Mouse (Mus musculus) megakaryocyte, embryonic 14.5 days (primary cell): ENCODE data around the gene Cdca5. TPM values are rescaled to one million over a fixed set of nuclear protein-coding genes. Genes with fewer than 3 reads are reported as not detected.
A peak's percentile ranks its signal among the peaks of the same experiment; 100 is the strongest.

ENCODE experiments used
- H3K27me3 ChIP-seq: replicated peaks from 2 replicates; pipeline ENCODE3; 2012; ENCODE audit warnings: inconsistent platforms
- H3K36me3 ChIP-seq: replicated peaks from 2 replicates; pipeline ENCODE3; 2012; ENCODE audit warnings: low read length, inconsistent platforms, mixed read lengths
- H3K4me1 ChIP-seq: 2 replicates; pipeline ENCODE4 v1.6.1; 2012; ENCODE audit warnings: inconsistent platforms
- H3K4me3 ChIP-seq: replicated peaks from 2 replicates; pipeline ENCODE3; 2012; ENCODE audit warnings: moderate library complexity, mild to moderate bottlenecking, inconsistent platforms
- H3K9me3 ChIP-seq: 2 replicates; pipeline ENCODE4 v1.6.1; 2012; ENCODE audit warnings: inconsistent platforms
- FLI1 ChIP-seq: IDR thresholded peaks from 2 replicates; pipeline ENCODE4 v1.6.1; 2012; ENCODE audit warnings: low read length, inconsistent platforms, mixed read lengths
- GATA1 ChIP-seq: IDR thresholded peaks from 3 replicates; pipeline ENCODE4 v1.6.1; 2012; ENCODE audit warnings: mixed read lengths, low read length, inconsistent platforms, borderline replicate concordance
- polyA plus RNA-seq: library from polyadenylated mRNA; stranded (reverse); fragments of >175 nt; gene quantifications from 2 replicates; pipeline ENCODE4 v1.2.3, GENCODE M21; 2012; ENCODE audit warnings: low replicate concordance; ENCODE audit not compliant: insufficient read depth

Cdca5 gene
- polyA plus RNA-seq, 1 experiment, result 2.6 TPM

DNA sequence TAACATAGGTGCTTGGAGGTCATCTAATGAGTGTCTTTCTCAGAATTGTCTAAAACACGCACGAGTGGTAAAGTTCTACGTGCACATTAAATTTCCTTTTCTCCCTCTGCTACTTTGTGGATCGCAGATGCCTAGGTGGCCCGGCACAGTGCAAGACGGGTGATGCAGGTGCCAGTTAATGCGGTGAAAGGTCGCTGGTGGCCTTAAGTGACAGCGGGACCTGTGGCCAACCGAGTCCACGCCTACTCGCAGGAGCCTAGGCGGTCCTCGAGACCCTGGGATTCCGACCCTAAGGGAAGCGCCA, 55.5 kb downstream of the Cdca5 start:
- Histone ChIP-seq H3K27me3 (peaks cover 11% of the 10 kb centered on the region), H3K9me3 (no peaks in the 10 kb centered on the region), H3K4me1 (peaks cover 32% of the 10 kb centered on the region), H3K4me3 (peak overlapping the region; percentile 100), H3K36me3 (peaks cover 32% of the 10 kb centered on the region)
- TF ChIP-seq FLI1 (no peak), GATA1 (no peak)

DNA sequence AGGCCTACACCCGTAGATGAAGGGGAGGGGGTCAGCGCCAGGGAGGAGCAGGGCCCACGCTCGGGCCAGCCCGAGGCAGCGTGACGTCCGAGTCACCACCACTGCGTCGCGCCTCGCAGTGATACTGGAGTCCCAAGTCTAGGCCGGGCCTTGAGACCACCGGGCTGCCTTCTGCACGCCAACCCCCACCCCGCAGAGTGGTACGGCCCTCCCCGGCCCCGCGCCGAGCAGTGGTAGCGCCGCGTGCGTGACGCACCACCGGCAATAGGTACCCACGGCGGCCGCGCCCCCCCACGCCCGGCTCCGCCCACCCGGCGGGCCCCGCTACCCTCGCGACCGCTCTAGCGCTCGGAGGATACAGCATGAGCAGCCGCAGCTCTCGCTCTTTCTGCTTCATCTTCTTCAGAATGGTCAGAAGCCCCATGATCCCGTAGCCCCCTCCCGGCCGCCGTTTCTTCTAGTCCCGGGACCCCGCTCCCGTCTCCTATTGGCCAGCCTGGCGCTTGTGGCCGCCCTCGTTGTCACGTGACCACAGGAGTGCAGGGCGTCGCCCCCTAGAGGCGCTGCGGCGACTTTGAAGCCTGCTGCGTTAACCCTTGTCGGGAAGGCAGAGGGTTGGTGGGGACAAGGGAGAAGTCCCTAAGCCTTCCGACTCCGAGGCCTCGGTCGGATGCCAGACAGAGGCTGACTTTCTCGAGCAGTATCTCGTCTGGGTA, 56.1 kb downstream of the Cdca5 start, which contains the start of gene Batf2:
Gene Batf2, plus strand, starts transcription at position 306 of the 716 bp plus-strand sequence.
- Histone ChIP-seq H3K36me3 (peaks cover 27% of the 10 kb centered on the region), H3K4me3 (peak within 1 kb of the TSS; percentile 100), H3K9me3 (no peaks in the 10 kb centered on the region), H3K27me3 (peaks cover 14% of the 10 kb centered on the region), H3K4me1 (peaks cover 32% of the 10 kb centered on the region)
- TF ChIP-seq GATA1 (no peak), FLI1 (no peak)

DNA sequence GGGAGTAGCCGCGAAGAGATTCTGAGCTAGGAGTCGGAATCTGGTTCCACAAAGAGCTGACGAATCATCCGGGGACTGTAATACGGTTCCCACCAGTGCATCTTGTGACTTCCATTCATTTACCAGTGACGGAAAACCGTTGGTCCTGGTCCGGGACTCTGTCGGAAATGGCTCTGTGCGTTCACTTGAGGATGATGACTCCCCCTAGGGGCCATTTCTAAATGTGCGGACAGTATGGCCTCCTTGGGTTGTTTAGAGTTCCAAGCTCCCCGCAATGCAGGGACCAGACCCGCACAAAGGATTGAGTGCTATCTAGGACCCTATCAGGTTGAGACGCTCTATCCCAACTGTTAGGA, 56.6 kb downstream of the Cdca5 start, which contains the start of gene Arl2:
Gene Arl2, minus strand, starts transcription at position 155 of the 356 bp plus-strand sequence.
- Histone ChIP-seq H3K4me3 (peak within 1 kb of the TSS; percentile 100), H3K9me3 (no peaks in the 10 kb centered on the region), H3K36me3 (peaks cover 22% of the 10 kb centered on the region), H3K4me1 (peaks cover 32% of the 10 kb centered on the region), H3K27me3 (peaks cover 18% of the 10 kb centered on the region)
- TF ChIP-seq FLI1 (no peak), GATA1 (no peak)

Other genes with a start within 250 kb of the Cdca5 start
- gene Frmd8, start 209.7 kb upstream of the Cdca5 start, polyA plus RNA-seq, result 28.5 and 57.6 TPM in 2 replicates
- 3.6 and 6.9 TPM in 2 replicates for gene Slc25a45, start 207.2 kb upstream of the Cdca5 start, polyA plus RNA-seq
- gene Tigd3, start 190.8 kb upstream of the Cdca5 start, polyA plus RNA-seq, result 0.57 and 1.3 TPM in 2 replicates
- 23.0 and 44.7 TPM in 2 replicates for gene Dpf2, start 172.0 kb upstream of the Cdca5 start, polyA plus RNA-seq
- gene Cdc42ep2, start 160.2 kb upstream of the Cdca5 start, polyA plus RNA-seq, result 4.4 and 15.7 TPM in 2 replicates
- gene Pola2, start 120.8 kb upstream of the Cdca5 start, polyA plus RNA-seq, result 11.0 and 14.1 TPM in 2 replicates
- not detected in 2 replicates for gene Slc22a20, start 98.8 kb upstream of the Cdca5 start, polyA plus RNA-seq
- 66.2 and 91.7 TPM in 2 replicates for gene Capn1, start 69.1 kb upstream of the Cdca5 start, polyA plus RNA-seq
- 129 and 202 TPM in 2 replicates for gene Syvn1, start 38.4 kb upstream of the Cdca5 start, polyA plus RNA-seq
- gene Mrpl49, start 27.2 kb upstream of the Cdca5 start, polyA plus RNA-seq, result 19.0 and 54.3 TPM in 2 replicates
- 3,425 and 5,919 TPM in 2 replicates for gene Fau, start 27.1 kb upstream of the Cdca5 start, polyA plus RNA-seq
- 39.7 and 64.8 TPM in 2 replicates for gene Znhit2, start 23.8 kb upstream of the Cdca5 start, polyA plus RNA-seq
- 26.1 and 59.5 TPM in 2 replicates for gene Tm7sf2, start 16.6 kb upstream of the Cdca5 start, polyA plus RNA-seq
- gene Vps51, start 7.8 kb upstream of the Cdca5 start, polyA plus RNA-seq, result 23.5 and 35.2 TPM in 2 replicates
- not detected in 2 replicates for gene Tmem262, start 5.0 kb upstream of the Cdca5 start, polyA plus RNA-seq
- gene Gm28374, start 2.7 kb upstream of the Cdca5 start, polyA plus RNA-seq, result not detected in 2 replicates
- gene Zfpl1, start within 50 bp of the Cdca5 start, polyA plus RNA-seq, result 88.5 and 121 TPM in 2 replicates
- 1.5 and 3.1 TPM in 2 replicates for gene AC131692.1, start 9.4 kb downstream of the Cdca5 start, polyA plus RNA-seq
- 0.30 TPM in 1 of 2 replicates, not detected in the other for gene Naaladl1, start 20.8 kb downstream of the Cdca5 start, polyA plus RNA-seq
- 66.7 and 124 TPM in 2 replicates for gene Sac3d1, start 33.7 kb downstream of the Cdca5 start, polyA plus RNA-seq
- 138 and 337 TPM in 2 replicates for gene Snx15, start 43.3 kb downstream of the Cdca5 start, polyA plus RNA-seq
- gene Batf2, start 56.0 kb downstream of the Cdca5 start, polyA plus RNA-seq, result 1.7 and 3.7 TPM in 2 replicates
- gene Arl2, start 56.6 kb downstream of the Cdca5 start, polyA plus RNA-seq, result 46.0 and 68.7 TPM in 2 replicates
- not detected in 2 replicates for gene Majin, start 99.4 kb downstream of the Cdca5 start, polyA plus RNA-seq
- not detected in 2 replicates for gene Gpha2, start 141.4 kb downstream of the Cdca5 start, polyA plus RNA-seq
- gene Ppp2r5b, start 150.9 kb downstream of the Cdca5 start, polyA plus RNA-seq, result 26.0 and 29.6 TPM in 2 replicates
- gene Atg2a, start 156.7 kb downstream of the Cdca5 start, polyA plus RNA-seq, result 34.7 and 62.6 TPM in 2 replicates
- 474 and 728 TPM in 2 replicates for gene Ehd1, start 191.7 kb downstream of the Cdca5 start, polyA plus RNA-seq
- 4.8 and 6.6 TPM in 2 replicates for gene Cdc42bpg, start 221.5 kb downstream of the Cdca5 start, polyA plus RNA-seq
- 70.2 and 174 TPM in 2 replicates for gene Men1, start 250.0 kb downstream of the Cdca5 start, polyA plus RNA-seq